Mouse (Mus musculus): ENCODE measurements at regions not wholly inside any gene's neighbourhood (a gene's known extent, or its start where the extent isn't known, plus 50 kb on each side); places are given as distances from the start of the nearest gene placed in this dataset.

DNA sequence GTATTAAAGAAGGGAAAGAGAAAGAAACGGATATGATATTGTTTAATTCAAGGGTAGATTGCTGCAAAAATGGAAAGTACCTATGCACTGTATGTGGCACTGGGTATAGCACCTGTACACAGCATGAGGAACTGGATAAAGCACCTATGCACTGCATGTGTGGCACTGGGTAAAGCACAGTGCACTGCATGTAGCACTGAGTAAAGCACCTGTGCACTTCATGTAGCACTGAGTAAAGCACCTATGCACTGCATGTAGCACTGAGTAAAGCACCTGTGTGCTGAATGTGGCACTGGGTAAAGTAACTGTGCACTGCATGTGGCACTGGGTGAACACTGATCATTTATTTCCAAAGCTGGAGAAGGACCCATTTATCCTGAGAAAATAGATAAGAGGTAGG, 280.2 kb upstream of the Fam49a start:
- DNase-seq (ENCODE audit: low spot score in 2 of 2), result no peak

- no peak for DNase-seq (ENCODE audit: low spot score in 2 of 2)
These were observed 268.4 kb upstream of the Fam49a start for GRCm38 (mm10) chr12:11993513-11993912.

DNA sequence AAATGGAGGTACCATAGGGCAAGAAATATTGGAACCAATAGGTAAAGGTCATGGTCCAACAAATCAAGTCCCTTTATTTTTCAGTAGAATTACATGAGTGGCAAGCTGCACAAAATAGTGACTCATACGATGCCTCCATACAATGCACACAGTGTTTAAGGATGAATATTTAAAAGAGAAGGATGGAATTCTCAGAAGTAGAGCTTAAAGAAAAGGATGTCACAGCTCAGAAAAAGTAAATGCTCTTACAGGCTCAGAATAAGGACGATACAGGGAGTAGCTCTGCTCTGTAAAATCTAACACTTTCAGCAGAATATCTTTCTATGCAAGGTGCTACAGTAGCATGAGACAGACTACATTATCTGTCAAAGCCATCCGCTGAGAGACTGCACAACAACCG, 262.7 kb upstream of the Fam49a start:
- DNase-seq (ENCODE audit: low spot score in 2 of 2), result no peak

GRCm38 (mm10) chr12:12002414-12002813, 259.5 kb upstream of the Fam49a start:
- no peak for DNase-seq (ENCODE audit: low spot score in 2 of 2)

DNA sequence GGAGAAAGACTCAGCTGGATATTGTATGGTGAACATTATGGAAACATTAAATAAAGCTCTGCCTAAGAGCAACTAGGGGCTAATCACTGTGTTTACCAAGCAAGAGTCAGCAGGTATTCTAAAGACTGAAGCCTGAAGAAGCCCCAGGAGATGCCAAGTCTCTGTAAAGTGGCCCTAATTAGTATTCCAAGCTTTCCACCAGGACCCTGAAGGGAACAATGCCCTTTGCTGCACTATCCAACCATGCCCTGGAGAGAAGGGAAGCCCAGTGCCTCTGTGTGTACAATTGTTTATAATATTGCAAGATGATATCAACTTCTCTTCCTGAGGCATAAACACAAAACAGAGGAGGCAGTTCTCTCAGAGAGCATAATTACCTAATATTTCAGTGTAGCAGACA, 251.3 kb upstream of the Fam49a start:
- no peak for DNase-seq (ENCODE audit: low spot score in 2 of 2)

DNA sequence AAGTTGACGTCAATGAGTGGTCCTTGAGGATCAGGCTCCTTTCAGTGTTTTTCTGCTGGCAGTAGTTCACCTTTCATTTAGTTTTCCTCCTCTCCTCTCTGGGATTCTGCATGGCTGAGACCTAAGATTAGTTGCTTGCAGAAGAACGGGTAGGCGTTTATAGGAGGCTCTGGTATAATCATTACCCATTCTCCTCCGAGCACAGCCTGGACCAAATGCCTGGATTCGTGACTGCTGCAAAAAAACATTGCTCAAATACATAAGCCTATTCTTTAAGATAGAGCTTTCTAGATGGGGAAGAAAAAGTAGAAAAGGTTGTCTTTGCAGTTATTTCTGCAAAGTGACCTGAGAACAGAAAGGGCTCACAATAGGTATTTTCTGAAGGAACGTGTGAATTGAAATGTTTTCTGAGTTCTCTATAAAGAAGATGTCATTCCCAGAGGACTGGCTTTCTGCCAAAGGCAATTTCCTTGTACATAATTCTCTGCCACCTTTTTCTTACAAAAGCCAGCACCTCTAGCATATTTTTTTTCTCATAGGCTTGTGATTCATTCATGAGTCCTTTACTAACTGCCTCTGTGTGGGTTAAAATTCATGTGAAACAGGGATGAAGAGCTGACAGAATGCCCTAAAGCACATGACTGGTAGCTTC, 238.0 kb upstream of the Fam49a start:
- peak in 1 of 2 experiments; percentile 12 for DNase-seq (ENCODE audit: low spot score in 2 of 2)

DNA sequence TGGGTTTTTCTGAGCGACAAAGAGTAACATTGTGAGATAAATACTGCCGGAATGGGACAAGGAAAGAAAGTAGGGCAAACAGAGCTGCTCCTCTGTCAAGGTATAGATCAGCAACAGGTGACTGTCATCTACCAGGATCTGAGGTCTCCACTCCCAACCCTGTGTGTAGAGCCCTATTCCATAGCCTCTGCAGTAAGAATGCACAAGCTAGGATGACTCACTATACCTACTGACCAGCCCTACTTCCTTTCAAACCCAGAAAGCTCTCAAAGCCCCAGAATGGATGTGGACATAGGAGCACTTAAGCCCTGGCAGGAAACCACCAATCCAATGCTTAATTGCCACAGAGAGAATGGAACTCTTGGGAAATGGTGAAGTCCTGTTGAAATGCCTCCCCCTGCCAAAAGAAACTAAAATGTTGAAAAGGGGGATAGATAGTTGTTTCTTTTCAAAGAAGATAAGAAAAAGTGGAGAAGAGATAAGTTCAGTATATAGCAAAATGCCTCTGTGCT, 231.8 kb upstream of the Fam49a start:
- DNase-seq (ENCODE audit: low spot score in 2 of 2), result no peak

DNA sequence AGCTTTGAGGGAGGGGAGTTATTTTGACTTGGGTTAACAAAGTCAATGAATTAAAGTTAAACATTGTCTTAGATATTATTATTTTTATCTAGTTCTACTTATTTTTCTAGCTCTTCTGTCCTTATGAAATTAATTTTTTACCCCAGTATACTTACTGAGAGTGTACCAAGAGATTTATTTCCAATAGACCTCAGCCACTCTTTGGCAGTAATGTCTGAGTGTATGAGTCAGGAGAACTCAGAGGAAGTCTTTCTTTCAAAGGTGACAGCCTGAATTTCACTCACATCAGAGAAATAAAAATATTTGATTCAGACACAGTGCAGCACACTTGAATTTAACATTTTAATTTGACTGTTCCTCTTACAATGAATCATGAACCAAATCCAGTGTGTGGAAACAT, 227.4 kb upstream of the Fam49a start:
- DNase-seq (ENCODE audit: low spot score in 2 of 2), result no peak

- no peak for DNase-seq (ENCODE audit: low spot score in 2 of 2)
These were observed 222.7 kb upstream of the Fam49a start for GRCm38 (mm10) chr12:12039217-12039616.

DNA sequence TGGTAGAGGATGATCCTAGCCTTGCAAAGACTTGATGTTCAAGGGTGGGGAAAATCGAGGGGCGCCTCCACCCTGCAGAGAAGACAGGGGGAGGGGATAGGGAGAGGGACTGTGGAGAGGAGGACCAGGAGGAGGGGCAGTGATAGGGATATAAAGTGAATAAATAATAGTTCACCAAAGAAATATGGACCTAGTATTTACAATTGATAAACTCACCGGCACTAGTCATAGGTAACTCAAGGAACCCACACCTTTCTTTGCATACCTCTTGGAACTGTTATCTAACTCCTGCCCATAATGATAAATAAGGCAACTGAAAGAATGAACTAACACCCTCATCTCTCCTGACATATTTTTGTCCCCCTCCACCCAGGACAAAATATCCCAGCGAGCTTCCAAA, 199.7 kb upstream of the Fam49a start:
- no peak for DNase-seq (ENCODE audit: low spot score in 2 of 2)

GRCm38 (mm10) chr12:12063910-12064309, 198.0 kb upstream of the Fam49a start:
- peak in 1 of 2 experiments; percentile 13 for DNase-seq (ENCODE audit: low spot score in 2 of 2)

- DNase-seq (ENCODE audit: low spot score in 2 of 2), result no peak
These were observed 197.5 kb upstream of the Fam49a start for GRCm38 (mm10) chr12:12064395-12064794.

GRCm38 (mm10) chr12:12088338-12088737, 173.6 kb upstream of the Fam49a start:
- DNase-seq (ENCODE audit: low spot score in 2 of 2), result no peak

Measured in frontal cortex, postnatal 25 days (tissue).